Mouse (Mus musculus) limb, embryonic 14.5 days (tissue): Measurements from ENCODE around the gene Sdhaf3. TPM values are rescaled to one million over a fixed set of nuclear protein-coding genes. Genes with fewer than 3 reads are reported as not detected.
A peak's percentile ranks its signal among the peaks of the same experiment; 100 is the strongest.
"Not testable (repeated sequence)": the region's sequence is repeated elsewhere in the genome, so short reads cannot be mapped to it uniquely, and the experiment has no call there.

ENCODE experiments used
- ATAC-seq: fragments of 200-750 bp; cut with Nextera tagmentation; 2 replicates; pipeline ENCODE4 v1.8.0; 2017; ENCODE audit warnings: low read depth, moderate number of reproducible peaks, moderate TSS enrichment; ENCODE audit not compliant: low FRiP score
- DNase-seq: peaks from one replicate; pipeline ENCODE4 v3.0.0-alpha.2; 2015; ENCODE audit warnings: low spot score
- H3K27ac ChIP-seq: fragments of 300-500 bp; sonication (generic); replicated peaks from 2 replicates; pipeline ENCODE4 v1.5.1; 2014; ENCODE audit warnings: low read depth, mild to moderate bottlenecking, low read length, moderate library complexity, mixed read lengths
- H3K27me3 ChIP-seq: fragments of 300-500 bp; sonication (generic); 2 replicates; pipeline ENCODE4 v1.6.1; 2014; ENCODE audit warnings: low read length, mixed read lengths; ENCODE audit not compliant: control insufficient read depth, insufficient read depth
- H3K36me3 ChIP-seq: fragments of 300-500 bp; sonication (generic); 2 replicates; pipeline ENCODE4 v1.6.1; 2014; ENCODE audit warnings: mild to moderate bottlenecking, low read length, moderate library complexity, mixed read lengths; ENCODE audit not compliant: control insufficient read depth, insufficient read depth
- H3K4me1 ChIP-seq: fragments of 300-500 bp; sonication (generic); 2 replicates; pipeline ENCODE4 v1.6.1; 2014; ENCODE audit warnings: antibody characterized with exemption, low read length, mixed read lengths; ENCODE audit not compliant: control insufficient read depth, insufficient read depth
- H3K4me2 ChIP-seq: fragments of 300-500 bp; sonication (generic); replicated peaks from 2 replicates; pipeline ENCODE4 v1.6.1; 2014; ENCODE audit warnings: low read depth, mild to moderate bottlenecking, low read length, moderate library complexity; ENCODE audit not compliant: severe bottlenecking
- H3K4me3 ChIP-seq: fragments of 300-500 bp; sonication (generic); replicated peaks from 2 replicates; pipeline ENCODE4 v1.5.1; 2014; ENCODE audit warnings: low read length
- H3K9ac ChIP-seq: fragments of 300-500 bp; sonication (generic); 2 replicates; pipeline ENCODE4 v1.6.1; 2014; ENCODE audit warnings: mild to moderate bottlenecking, low read depth, low read length, moderate library complexity; ENCODE audit not compliant: severe bottlenecking
- H3K9me3 ChIP-seq: fragments of 300-500 bp; sonication (generic); 2 replicates; pipeline ENCODE4 v1.6.1; 2016; ENCODE audit warnings: low read length; ENCODE audit not compliant: control insufficient read depth
- POLR2A ChIP-seq: fragments of 200-500 bp; IDR thresholded peaks from 2 replicates; pipeline ENCODE4 v1.8.0; 2012; ENCODE audit warnings: inconsistent platforms, mild to moderate bottlenecking, moderate library complexity, borderline replicate concordance; ENCODE audit not compliant: insufficient read depth, insufficient read length; ENCODE audit errors: extremely low read depth
- WGBS: fragments of 180-500 bp; shearing (Covaris S2); extraction: QIAGEN DNeasy Blood & Tissue Kit; methylation state at CpG from one replicate; pipeline ENCODE4 v1.1.7; 2014; 5-methylcytosine and 5-hydroxymethylcytosine counted together
- polyA plus RNA-seq, 2 experiments: library from polyadenylated mRNA; depleted of rRNA in 1 of 2; stranded (reverse) in 1 of 2; unstranded in 1 of 2; fragments of >200 nt; fragmentation: Nextera tagmentation in 1 of 2; extraction: Ambion mirVana in 1 of 2; gene quantifications; 2 replicates each; pipeline versions ENCODE4 v1.2.1 to v1.2.3; 2012 to 2014

Sdhaf3 gene
- polyA plus RNA-seq, 2 experiments, result 2.9 to 5.9 TPM

DNA sequence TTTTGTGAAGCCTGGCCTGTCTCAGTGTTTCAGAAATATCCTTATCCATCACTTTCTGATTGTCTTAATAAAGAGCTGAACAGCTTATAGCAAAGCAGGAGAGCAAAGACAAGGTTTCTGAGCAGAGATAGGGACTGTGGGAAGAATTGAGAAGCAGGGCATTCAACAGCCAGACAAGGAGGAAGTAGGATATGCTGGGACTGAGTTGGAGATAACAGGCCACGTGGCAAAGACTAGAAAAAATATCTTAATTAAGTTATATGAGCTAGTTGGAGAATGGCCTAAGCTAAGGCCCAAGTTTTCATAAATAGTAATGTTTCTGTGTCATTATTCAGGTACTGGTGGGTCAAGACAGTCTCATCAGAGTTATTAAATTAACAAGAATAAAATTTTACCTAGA is 8.2 kb upstream of the Sdhaf3 start:
- no peak for ATAC-seq
- Histone ChIP-seq H3K27ac (no peak overlapping the region), H3K9me3 (no peaks in the 10 kb centered on the region), H3K9ac (no peak overlapping the region), H3K4me2 (no peak overlapping the region), H3K4me3 (no peak overlapping the region), H3K27me3 (no peaks in the 10 kb centered on the region), H3K4me1 (no peaks in the 10 kb centered on the region), H3K36me3 (no peaks in the 10 kb centered on the region)
- no peak for TF ChIP-seq POLR2A
- DNase-seq, result no peak
- 29% methylated on average over 1 of the region's 1 CpGs for WGBS

DNA sequence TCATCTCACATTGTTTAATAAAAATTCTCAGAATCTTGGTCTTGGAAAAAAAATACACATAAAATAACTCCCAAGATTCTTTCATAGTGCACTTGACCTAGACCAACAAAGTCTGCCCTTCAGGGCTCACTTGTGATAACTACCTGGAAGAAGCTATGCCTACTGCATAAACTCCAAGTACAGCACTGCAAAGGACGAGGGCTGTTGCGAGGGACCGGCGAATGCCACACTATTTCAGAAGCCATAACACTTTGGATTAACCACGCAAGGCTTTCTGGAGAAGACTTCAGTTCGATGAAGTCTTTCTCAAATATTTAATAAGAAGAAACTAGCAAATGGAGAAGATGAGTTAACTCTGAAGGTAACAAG is 425 bp upstream of the Sdhaf3 start:
- peak overlapping the region; percentile 57 for H3K27ac ChIP-seq
- 37% methylated on average over 6 of the region's 6 CpGs for WGBS
- H3K27me3 ChIP-seq, result no peaks in the 10 kb centered on the region
- H3K36me3 ChIP-seq, result no peaks in the 10 kb centered on the region
- TF ChIP-seq POLR2A, result no peak
- H3K9ac ChIP-seq, result no peak overlapping the region
- ATAC-seq, result no peak; the same call in 1 of the 2 replicates
- DNase-seq, result no peak
- peak overlapping the region; percentile 70 for H3K4me3 ChIP-seq
- peaks cover 3% of the 10 kb centered on the region for H3K4me1 ChIP-seq
- H3K4me2 ChIP-seq, result peak overlapping the region; percentile 45
- H3K9me3 ChIP-seq, result no peaks in the 10 kb centered on the region

DNA sequence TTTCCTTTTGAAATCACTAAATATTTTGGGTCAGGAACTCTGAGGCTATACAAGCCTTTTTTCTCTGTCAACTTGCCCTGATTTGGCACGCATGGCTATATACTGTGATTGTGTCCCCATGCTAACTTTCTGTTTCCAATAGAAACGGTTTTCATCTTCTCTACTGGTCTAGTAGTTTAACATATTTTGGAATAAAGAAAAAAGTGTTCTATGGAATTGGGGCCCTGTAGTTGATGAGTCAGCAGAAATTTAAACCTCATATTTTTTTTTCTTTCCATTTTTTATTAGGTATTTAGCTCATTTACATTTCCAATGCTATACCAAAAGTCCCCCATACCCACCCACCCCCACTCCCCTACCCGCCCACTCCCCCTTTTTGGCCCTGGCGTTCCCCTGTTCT is 3.4 kb downstream of the Sdhaf3 start:
- not testable (repeated sequence) for H3K4me2 ChIP-seq, H3K4me3 ChIP-seq, H3K9ac ChIP-seq, H3K27ac ChIP-seq, H3K4me1 ChIP-seq, ATAC-seq, H3K9me3 ChIP-seq, DNase-seq, H3K27me3 ChIP-seq, H3K36me3 ChIP-seq
- WGBS, result 92% methylated on average over 2 of the region's 4 CpGs

DNA sequence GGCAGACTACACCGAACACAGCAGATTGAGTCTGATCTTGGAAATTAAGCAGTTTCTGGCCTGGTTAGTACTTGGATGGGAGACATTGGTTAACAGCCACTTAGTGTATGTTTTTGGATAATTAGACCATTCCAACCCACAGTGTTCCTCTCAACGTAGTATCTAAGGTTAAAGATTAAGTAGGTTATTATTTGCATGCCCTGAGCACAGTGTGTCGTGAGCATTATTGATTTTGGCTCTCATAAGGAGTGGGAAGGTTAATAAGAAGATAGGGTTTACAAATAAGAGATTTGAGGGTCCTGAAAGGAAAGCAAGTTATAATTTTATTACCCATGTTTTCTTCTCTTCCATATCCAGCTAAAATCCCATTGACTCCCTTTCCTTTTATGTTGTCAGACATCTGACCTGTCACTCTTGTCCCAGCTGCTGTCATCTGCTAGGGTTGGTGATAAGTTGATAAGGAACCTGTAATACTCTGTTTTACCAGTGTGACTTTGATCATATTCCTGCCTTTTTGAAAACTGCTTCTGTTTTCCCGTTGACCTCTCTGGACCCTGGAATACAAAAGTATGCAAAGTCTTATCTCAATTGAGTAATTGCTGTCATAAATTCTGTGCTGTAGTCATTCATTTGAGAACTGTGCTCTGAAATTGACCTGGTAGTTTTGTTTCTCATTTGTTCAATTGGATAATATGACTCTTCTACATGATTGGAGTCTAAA is 41.6 kb downstream of the Sdhaf3 start:
- Histone ChIP-seq H3K4me2 (no peak overlapping the region), H3K27me3 (no peaks in the 10 kb centered on the region), H3K27ac (no peak overlapping the region), H3K36me3 (no peaks in the 10 kb centered on the region), H3K4me1 (no peaks in the 10 kb centered on the region), H3K4me3 (no peak overlapping the region), H3K9ac (no peak overlapping the region), H3K9me3 (no peaks in the 10 kb centered on the region)
- no peak for ATAC-seq
- WGBS, result 77% methylated on average over 4 of the region's 4 CpGs
- no peak for TF ChIP-seq POLR2A
- DNase-seq, result no peak

DNA sequence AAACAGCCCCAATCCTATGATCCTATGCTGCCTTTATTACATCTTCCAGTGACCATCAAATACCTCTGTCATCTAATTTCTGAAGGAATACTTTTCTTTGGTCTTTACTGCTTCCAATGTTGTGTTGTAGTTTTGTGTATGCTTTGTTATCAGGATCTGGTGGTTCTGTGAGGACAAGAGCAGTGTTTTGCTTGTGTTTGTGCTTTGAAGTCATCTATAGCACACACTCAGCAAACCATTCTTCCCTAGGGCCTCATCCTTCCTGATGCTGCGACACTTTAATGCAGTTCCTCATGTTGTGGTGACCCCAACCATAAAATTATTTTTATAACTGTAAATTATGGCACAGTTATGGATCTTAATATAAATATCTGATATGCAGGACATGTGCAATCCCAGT is 42.2 kb downstream of the Sdhaf3 start:
- no peak for TF ChIP-seq POLR2A
- Histone ChIP-seq H3K4me2 (no peak overlapping the region), H3K4me3 (no peak overlapping the region), H3K4me1 (no peaks in the 10 kb centered on the region), H3K9ac (no peak overlapping the region), H3K36me3 (no peaks in the 10 kb centered on the region), H3K9me3 (no peaks in the 10 kb centered on the region), H3K27me3 (no peaks in the 10 kb centered on the region), H3K27ac (no peak overlapping the region)
- DNase-seq, result no peak
- 91% methylated on average over 1 of the region's 1 CpGs for WGBS
- no peak for ATAC-seq

DNA sequence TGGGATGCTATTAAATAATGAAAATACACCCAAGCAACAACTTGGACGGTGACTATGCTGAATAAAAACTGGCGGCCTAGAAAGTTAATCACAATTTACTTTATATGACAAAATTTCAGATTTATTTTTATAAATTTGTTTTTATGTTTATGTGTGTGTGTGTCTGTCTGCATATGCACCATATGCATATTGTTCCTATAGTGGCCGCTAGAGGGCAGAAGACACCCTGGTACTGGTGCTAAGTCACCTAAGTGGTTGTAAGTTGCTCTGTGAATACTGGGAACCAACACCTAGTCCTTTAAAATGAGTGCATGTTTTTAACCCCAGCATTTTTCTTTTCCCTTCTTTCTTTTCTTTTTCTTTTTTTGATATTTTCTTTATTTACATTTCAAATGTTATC is 43.2 kb downstream of the Sdhaf3 start:
- Histone ChIP-seq H3K4me1 (no peaks in the 10 kb centered on the region), H3K9me3 (no peaks in the 10 kb centered on the region), H3K9ac (no peak overlapping the region), H3K27ac (no peak overlapping the region), H3K4me3 (no peak overlapping the region), H3K4me2 (no peak overlapping the region), H3K36me3 (no peaks in the 10 kb centered on the region), H3K27me3 (no peaks in the 10 kb centered on the region)
- 91% methylated on average over 3 of the region's 3 CpGs for WGBS
- no peak for ATAC-seq
- TF ChIP-seq POLR2A, result no peak
- DNase-seq, result no peak
